Mouse (Mus musculus) thymus, adult 2 months (tissue): ENCODE data around the gene Itgam.

Experiments used
- CTCF ChIP-seq: fragments of 200-500 bp; IDR thresholded peaks from 2 replicates; pipeline ENCODE4 v1.5.1; 2012; ENCODE audit warnings: mild to moderate bottlenecking, control low read depth, low read length, moderate library complexity, borderline replicate concordance; ENCODE audit not compliant: control insufficient read depth, poor library complexity, insufficient read depth; ENCODE audit errors: extremely low read depth
- POLR2A ChIP-seq: fragments of 200-500 bp; IDR thresholded peaks from 2 replicates; pipeline ENCODE4 v1.6.1; 2012; ENCODE audit warnings: mild to moderate bottlenecking, low read length, control low read depth, moderate library complexity; ENCODE audit not compliant: control insufficient read depth, poor library complexity, insufficient read depth; ENCODE audit errors: extremely low read depth

DNA sequence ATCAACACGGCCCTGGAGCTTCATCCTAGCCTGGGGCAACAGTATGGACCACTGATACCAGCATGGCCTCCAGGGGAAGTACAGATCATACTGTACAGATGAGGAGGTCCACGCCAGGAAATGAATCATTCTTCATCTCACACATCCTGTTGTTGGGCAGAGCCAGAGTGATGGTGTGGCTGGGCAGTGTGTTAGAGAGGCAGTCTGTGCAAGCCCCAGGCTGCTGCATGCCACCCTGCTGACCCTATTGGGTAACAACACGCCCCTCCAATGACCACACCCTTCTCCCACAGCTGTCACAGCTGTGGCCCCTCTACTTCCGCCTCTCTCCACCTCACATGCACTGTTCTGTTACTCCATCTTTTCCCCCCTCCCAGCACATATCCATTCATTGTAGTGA, 11.7 kb upstream of the Itgam start:
- no peak for TF ChIP-seq CTCF
- TF ChIP-seq POLR2A: no peak
